Mouse (Mus musculus): ENCODE measurements around the gene Stx8. TPM values are rescaled to one million over a fixed set of nuclear protein-coding genes. Genes with fewer than 3 reads are reported as not detected.

The Stx8 gene
- polyA plus RNA-seq, 1 experiment from 2014 or later, result 74.1 TPM

DNA sequence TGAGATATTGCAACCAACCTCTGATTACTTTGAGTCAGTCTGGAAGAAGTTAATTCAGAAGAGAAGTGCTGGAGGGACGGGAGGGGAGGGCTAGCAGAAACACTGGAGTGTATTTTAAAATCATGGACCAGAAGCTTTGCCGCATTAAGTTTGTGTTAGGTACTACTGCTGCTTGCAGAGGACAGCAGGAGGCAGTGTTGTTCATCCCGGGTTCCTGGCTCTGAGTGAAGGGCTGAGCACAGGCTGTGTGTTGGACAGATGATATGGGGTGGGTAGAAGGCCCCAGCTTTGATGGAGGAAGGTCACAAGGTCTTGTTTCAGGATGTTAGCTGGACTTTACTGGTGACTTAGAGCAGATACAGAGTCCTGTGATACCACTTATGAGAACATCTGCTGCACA is 80.9 kb downstream of the Stx8 start:
- H3K4me1 ChIP-seq (replicated peaks), result peaks cover 35% of the 10 kb centered on the region
- H3K9me3 ChIP-seq, result no peaks in the 10 kb centered on the region
- no peaks in the 10 kb centered on the region for H3K36me3 ChIP-seq
- ATAC-seq (ENCODE audit: low FRiP score), result no peak
- H3K9ac ChIP-seq, result no peak overlapping the region
- WGBS, result 49% methylated on average over 3 of the region's 3 CpGs
- H3K27me3 ChIP-seq, result 0 out of 2 replicates have a peak, but pooled peaks cover 6% of the 10 kb centered on the region
- H3K27ac ChIP-seq, result no peak overlapping the region
- no peak overlapping the region for H3K4me2 ChIP-seq
- H3K4me3 ChIP-seq, result no peak overlapping the region

DNA sequence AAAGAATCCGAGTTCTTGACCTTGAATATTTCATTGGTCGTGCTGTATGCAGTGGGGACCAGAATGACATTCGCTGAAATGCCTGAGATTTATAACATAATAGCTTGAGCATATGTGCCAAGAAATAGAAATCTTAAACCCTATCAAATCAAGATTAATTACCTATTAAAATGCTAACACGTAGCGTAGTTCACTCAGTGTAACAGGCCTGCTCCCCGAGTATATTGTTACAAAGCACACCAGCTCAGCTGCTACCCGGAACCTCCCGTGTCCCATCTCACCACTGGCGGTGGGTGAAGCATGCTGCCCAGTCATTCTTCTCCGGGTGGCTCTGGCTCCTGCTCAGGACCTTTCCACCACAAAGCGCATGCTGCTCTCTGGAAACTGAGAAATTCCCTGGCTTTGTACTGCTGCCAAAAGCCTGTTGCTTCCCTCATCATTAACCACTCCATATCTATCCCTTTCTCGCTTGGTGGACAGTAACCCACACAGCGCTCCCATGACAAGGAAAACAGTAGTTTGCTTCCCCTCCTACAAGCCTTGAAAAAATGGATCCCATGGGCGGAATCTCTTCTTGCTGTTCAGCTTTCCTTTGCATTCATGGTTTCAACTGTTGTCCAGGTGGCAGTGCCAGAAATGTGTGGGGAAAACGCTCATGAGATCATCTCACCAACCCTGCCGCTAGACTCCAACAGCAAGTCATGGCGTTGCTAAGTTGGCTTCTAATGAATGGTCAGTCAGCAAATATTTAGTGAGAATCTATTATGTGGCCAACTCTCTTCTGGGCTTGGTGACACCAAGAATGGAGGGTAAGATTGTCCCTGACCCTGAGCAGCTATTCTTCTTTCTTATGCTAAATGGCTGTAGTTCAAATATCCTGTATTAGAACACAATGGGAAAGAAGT is 83.5 kb downstream of the Stx8 start:
- Histone ChIP-seq H3K4me1 (replicated peaks) (peaks cover 20% of the 10 kb centered on the region), H3K27me3 (0 out of 2 replicates have a peak, but pooled peaks cover 3% of the 10 kb centered on the region), H3K9ac (no peak overlapping the region), H3K27ac (peak overlapping the region; percentile 31; the same call in 1 of the 2 replicates), H3K9me3 (no peaks in the 10 kb centered on the region), H3K4me3 (no peak overlapping the region), H3K4me2 (no peak overlapping the region), H3K36me3 (no peaks in the 10 kb centered on the region)
- peak; percentile 73; the same call in 1 of the 2 replicates for ATAC-seq (ENCODE audit: low FRiP score)
- WGBS, result 38% methylated on average over 17 of the region's 17 CpGs

DNA sequence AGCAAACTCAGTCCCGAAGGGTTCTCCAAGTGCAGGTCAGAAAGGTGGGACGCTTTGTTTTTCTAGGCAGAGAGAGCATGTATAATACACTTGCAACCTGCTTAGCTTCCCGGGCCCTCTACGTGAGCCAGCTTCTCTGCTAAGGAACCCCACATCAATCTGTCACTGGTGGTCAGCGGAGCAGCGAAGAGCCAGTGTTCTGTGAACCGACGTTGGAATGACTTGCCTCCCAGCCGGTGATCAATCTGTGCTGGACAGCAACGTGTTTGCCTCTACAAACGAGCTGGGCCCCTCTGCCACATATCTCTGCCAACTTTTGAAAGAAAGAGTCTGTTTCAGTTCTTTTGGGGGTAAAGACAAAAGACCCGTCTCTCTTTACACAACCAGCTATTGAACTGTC is 84.7 kb downstream of the Stx8 start:
- H3K4me1 ChIP-seq (replicated peaks), result peaks cover 14% of the 10 kb centered on the region
- H3K4me3 ChIP-seq, result no peak overlapping the region
- no peak for ATAC-seq (ENCODE audit: low FRiP score)
- H3K9ac ChIP-seq, result no peak overlapping the region
- H3K4me2 ChIP-seq, result no peak overlapping the region
- 23% methylated on average over 12 of the region's 12 CpGs for WGBS
- peak overlapping the region; percentile 30; the same call in 1 of the 2 replicates for H3K27ac ChIP-seq
- H3K36me3 ChIP-seq, result no peaks in the 10 kb centered on the region
- H3K9me3 ChIP-seq, result no peaks in the 10 kb centered on the region
- 0 out of 2 replicates have a peak, but pooled peaks cover 3% of the 10 kb centered on the region for H3K27me3 ChIP-seq

DNA sequence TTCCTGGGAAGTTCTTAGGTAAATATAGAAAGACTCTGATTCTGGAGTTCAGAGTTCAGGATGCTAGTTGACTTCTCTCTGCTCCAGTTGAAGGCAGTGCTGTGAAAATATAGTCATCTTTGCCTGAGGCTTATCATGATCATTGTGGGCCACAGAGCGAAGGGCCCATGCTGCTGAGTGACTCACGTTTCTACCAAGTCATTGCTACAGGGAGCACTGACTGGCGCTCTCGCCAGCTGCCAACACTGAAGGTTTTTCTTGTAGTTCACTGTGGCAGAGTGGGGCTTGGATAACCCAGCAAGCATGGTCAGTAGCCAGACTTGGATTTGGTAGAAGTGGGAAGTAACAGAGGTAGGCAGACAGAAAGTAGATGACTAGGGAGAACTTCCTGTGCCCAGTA is 85.3 kb downstream of the Stx8 start:
- 84% methylated on average over 4 of the region's 4 CpGs for WGBS
- no peak overlapping the region for H3K9ac ChIP-seq

DNA sequence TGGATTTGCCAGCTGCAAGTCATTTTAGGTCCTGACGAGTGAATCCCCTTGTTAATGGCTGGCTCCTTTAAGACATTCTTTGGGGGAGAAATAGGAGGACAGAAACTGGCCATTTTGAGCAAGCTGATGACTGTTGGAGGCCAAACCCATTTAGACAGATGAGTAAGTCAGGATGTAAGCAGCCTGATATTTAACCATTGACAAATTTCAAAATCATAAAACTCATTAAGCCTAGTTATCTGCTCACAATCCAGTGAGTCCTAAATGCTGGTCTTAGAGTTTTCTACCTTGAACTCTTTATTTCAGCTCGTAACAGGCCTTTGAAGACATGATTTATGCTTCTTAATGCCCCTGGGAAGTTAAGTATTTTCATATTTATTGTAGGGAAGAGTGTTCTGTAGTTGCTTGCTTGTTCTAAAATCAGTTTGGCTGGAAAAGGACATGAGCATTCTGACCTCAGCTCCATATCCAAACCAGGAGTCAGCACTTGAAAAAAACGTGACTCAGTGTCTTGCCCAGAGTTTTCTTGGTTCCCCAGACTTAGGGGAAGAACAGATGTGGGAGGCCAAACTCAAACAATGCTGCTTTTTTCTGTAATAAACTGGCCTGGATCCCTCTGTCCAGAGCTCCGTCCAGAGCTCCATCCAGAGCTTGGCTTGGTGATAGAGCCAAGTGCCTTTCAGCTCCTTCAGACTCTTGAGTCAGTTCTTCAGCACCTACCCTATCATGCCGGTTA is 92.6 kb downstream of the Stx8 start:
- H3K9ac ChIP-seq, result no peak overlapping the region
- no peaks in the 10 kb centered on the region for H3K27me3 ChIP-seq
- no peaks in the 10 kb centered on the region for H3K36me3 ChIP-seq
- H3K4me3 ChIP-seq, result no peak overlapping the region
- no peaks in the 10 kb centered on the region for H3K4me1 ChIP-seq (replicated peaks)
- H3K27ac ChIP-seq, result no peak overlapping the region
- no peak for ATAC-seq (ENCODE audit: low FRiP score)
- no peaks in the 10 kb centered on the region for H3K9me3 ChIP-seq
- 79% methylated on average over 5 of the region's 5 CpGs for WGBS
- no peak overlapping the region for H3K4me2 ChIP-seq

More for the DNA sequence above, 85.3 kb downstream of the Stx8 start:
- no peaks in the 10 kb centered on the region for H3K9me3 ChIP-seq
- H3K36me3 ChIP-seq, result no peaks in the 10 kb centered on the region
- no peak overlapping the region for H3K4me2 ChIP-seq
- H3K4me1 ChIP-seq (replicated peaks), result peaks cover 14% of the 10 kb centered on the region
- no peak overlapping the region for H3K4me3 ChIP-seq
- peak overlapping the region; percentile 30 for H3K27ac ChIP-seq
- no peaks in the 10 kb centered on the region for H3K27me3 ChIP-seq
- no peak for ATAC-seq (ENCODE audit: low FRiP score)

DNA sequence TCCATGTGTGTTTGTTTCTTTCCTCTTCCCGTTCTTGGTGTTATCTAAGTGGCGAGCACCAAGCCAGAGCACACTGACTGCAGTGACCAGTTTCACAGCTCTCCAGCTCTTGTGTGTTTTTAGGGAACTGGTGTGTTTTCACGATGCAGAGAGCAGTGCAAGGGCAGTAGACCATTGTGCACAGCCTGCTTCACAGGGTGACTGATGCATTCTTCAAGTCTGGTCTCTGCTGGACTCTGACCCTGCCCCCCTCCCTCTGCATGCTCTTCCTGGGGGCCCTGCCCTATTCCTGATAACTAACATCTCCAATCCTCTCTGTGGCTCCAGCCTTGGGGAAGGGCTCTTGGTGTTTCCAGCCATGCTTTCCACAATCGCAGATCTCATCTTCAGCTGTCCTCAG is 94.7 kb downstream of the Stx8 start:
- Histone ChIP-seq H3K9me3 (no peaks in the 10 kb centered on the region), H3K4me2 (no peak overlapping the region), H3K9ac (no peak overlapping the region), H3K4me3 (no peak overlapping the region), H3K4me1 (replicated peaks) (no peaks in the 10 kb centered on the region), H3K36me3 (no peaks in the 10 kb centered on the region), H3K27ac (no peak overlapping the region), H3K27me3 (no peaks in the 10 kb centered on the region)
- ATAC-seq (ENCODE audit: low FRiP score), result no peak
- WGBS, result 53% methylated on average over 4 of the region's 4 CpGs

DNA sequence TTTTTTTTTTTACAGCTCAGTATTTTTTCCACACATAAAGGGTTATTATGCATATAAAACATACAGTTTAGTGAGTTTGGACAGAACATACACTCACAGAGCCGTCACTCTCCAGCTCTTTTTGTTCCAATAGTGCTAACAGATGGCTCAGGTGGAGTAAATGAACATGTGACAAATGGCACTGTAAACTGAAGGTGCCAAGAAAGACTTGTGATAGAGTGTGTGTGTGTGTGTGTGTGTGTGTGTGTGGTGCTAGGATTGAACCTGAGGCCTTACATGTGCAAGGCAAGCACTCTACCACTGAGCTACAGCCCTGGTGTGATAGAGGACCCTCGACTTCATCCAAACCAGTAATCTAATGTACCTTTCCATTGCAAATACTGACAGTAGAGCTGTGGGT is 96.1 kb downstream of the Stx8 start:
- Histone ChIP-seq H3K9me3 (no peaks in the 10 kb centered on the region), H3K4me3 (no peak overlapping the region), H3K4me1 (replicated peaks) (no peaks in the 10 kb centered on the region), H3K4me2 (no peak overlapping the region), H3K27me3 (no peaks in the 10 kb centered on the region), H3K27ac (no peak overlapping the region), H3K36me3 (no peaks in the 10 kb centered on the region), H3K9ac (no peak overlapping the region)
- ATAC-seq (ENCODE audit: low FRiP score), result no peak
- WGBS, result 86% methylated on average over 2 of the region's 2 CpGs

DNA sequence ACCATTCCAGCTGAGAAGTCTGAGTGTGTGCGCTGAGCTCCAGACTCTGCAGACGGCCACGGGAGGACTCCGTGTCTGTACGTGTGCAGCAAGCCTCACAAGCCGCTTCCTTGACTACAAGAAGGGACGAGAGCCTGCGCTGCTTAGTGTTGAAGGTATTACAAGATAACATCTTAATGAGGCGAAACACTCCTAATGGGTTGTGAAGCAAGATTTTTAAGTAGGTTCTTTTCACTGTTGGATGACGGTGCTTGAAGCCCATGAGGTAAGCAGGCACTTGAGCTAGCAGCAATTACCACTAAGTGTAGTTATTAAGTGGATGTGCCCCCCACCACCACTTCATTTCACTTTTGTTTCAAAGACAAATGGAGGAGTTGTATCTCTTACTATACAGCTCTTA is 101.8 kb downstream of the Stx8 start:
- 87% methylated on average over 10 of the region's 10 CpGs for WGBS

DNA sequence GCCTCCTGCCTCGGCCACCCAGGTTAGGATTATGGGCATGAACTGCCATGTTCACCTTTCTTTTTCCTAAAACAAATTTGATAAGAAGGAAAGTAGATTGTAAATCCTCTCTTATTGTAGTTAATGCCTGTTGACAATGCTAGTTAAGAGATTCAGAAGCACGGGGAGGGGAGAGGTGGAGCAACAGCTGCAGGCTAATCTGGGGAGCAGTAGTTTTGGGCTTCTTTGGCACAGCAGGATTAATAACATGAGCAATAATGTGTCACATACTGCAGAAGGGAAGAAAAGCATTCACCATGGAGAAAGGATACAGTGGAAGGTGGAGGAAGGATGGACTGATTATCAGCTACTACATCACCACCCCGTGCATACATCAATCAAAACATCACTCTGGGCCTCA is 104.1 kb downstream of the Stx8 start:
- no peak overlapping the region for H3K4me3 ChIP-seq
- ATAC-seq (ENCODE audit: low FRiP score), result no peak
- H3K27me3 ChIP-seq, result no peaks in the 10 kb centered on the region
- no peak overlapping the region for H3K9ac ChIP-seq
- no peak overlapping the region for H3K27ac ChIP-seq
- 80% methylated on average over 3 of the region's 3 CpGs for WGBS
- no peaks in the 10 kb centered on the region for H3K9me3 ChIP-seq
- no peaks in the 10 kb centered on the region for H3K36me3 ChIP-seq
- H3K4me2 ChIP-seq, result no peak overlapping the region
- H3K4me1 ChIP-seq (replicated peaks), result peaks cover 16% of the 10 kb centered on the region

More for the DNA sequence above, 101.8 kb downstream of the Stx8 start:
- no peak for ATAC-seq (ENCODE audit: low FRiP score)
- no peak overlapping the region for H3K4me2 ChIP-seq
- H3K9ac ChIP-seq, result no peak overlapping the region
- 0 out of 2 replicates have a peak, but pooled peaks cover 6% of the 10 kb centered on the region for H3K4me1 ChIP-seq (replicated peaks)
- H3K36me3 ChIP-seq, result no peaks in the 10 kb centered on the region
- H3K27ac ChIP-seq, result no peak overlapping the region
- H3K27me3 ChIP-seq, result no peaks in the 10 kb centered on the region
- no peaks in the 10 kb centered on the region for H3K9me3 ChIP-seq
- H3K4me3 ChIP-seq, result no peak overlapping the region

DNA sequence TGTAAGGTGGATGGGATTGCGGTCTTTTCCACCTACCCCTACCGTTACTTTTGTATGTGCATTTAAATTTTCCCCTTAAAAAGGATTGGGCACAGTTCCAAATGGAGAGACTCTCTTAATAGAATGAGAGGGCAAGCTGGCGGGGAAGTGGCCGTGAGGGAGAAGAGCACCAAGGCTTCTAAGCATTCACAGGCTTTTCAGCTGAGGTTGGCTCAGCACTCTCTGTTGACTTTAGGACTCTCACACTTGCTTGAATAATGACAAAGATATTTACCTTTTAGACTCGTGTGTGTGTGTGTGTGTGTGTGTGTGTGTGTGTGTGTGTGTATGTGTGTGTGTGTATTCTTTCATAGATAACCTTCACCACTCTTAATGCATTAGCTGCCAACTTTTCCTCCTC is 105.8 kb downstream of the Stx8 start:
- Histone ChIP-seq H3K27me3 (no peaks in the 10 kb centered on the region), H3K4me2 (no peak overlapping the region), H3K9me3 (no peaks in the 10 kb centered on the region), H3K36me3 (no peaks in the 10 kb centered on the region), H3K27ac (no peak overlapping the region), H3K9ac (0 out of 2 replicates have a peak overlapping the region, but pooled peaks have one; percentile 8), H3K4me3 (no peak overlapping the region), H3K4me1 (replicated peaks) (peaks cover 18% of the 10 kb centered on the region)
- 48% methylated on average over 5 of the region's 5 CpGs for WGBS
- ATAC-seq (ENCODE audit: low FRiP score), result no peak

DNA sequence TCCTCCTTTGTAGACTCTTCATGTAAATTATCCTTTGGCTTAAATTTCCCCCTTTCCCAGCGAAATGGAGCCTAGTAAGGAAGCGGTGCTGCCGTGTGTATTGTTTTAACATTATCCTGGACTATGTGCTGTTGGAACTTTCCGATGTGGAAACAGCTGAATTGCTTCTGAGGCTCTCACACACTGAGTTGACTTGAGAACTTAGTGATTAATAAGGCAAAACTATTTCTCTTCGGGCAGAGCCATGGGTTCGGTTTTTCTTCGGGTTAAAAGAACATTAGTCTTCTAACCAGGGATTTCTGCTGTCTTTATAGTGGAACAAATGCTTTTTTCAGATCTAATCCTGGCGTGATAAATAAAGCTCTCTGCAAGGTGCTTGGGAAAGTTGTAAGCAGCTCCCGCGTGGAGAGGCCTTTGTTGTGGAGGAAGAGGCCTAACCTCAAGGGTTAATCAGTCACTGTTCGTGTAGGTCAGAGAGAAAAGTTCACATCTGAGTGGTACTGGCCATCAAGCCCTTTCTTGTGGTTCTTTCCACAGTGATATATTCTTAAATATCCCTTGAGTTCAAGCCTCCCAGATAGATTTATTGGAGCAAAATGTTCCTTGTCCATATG is 106.7 kb downstream of the Stx8 start:
- Histone ChIP-seq H3K4me2 (no peak overlapping the region), H3K9me3 (no peaks in the 10 kb centered on the region), H3K27ac (no peak overlapping the region), H3K36me3 (no peaks in the 10 kb centered on the region), H3K4me1 (replicated peaks) (peaks cover 18% of the 10 kb centered on the region), H3K4me3 (no peak overlapping the region), H3K9ac (no peak overlapping the region), H3K27me3 (0 out of 2 replicates have a peak, but pooled peaks cover 2% of the 10 kb centered on the region)
- WGBS, result 45% methylated on average over 11 of the region's 11 CpGs
- ATAC-seq (ENCODE audit: low FRiP score), result no peak

DNA sequence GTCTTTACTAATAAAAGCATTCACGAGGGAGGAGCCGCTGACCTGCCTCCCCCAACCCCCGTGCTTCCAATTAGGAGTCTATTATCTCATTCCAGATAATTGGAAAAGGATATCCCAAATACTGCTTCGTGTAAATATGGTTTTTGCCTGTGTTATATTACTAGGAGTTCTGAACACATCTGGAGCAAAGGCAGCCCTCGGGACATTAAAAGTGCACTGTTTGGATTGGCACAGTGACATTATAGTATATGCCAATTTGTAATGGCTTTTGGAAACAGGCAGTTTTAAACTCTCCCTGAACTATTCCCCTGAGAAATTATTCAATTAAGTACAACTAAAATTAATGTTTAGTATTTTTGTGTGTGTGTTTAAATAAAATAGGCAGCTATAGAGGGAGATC is 108.7 kb downstream of the Stx8 start:
- no peaks in the 10 kb centered on the region for H3K9me3 ChIP-seq
- no peak overlapping the region for H3K4me3 ChIP-seq
- ATAC-seq (ENCODE audit: low FRiP score), result no peak
- 0 out of 2 replicates have a peak, but pooled peaks cover 2% of the 10 kb centered on the region for H3K27me3 ChIP-seq
- peaks cover 18% of the 10 kb centered on the region for H3K4me1 ChIP-seq (replicated peaks)
- WGBS, result 63% methylated on average over 5 of the region's 5 CpGs
- no peak overlapping the region for H3K4me2 ChIP-seq
- H3K36me3 ChIP-seq, result no peaks in the 10 kb centered on the region
- no peak overlapping the region for H3K9ac ChIP-seq
- no peak overlapping the region for H3K27ac ChIP-seq

Data from hindbrain, embryonic 13.5 days (tissue).